Mouse (Mus musculus): ENCODE measurements at regions not wholly inside any gene's neighbourhood (a gene's known extent, or its start where the extent isn't known, plus 50 kb on each side); places are given as distances from the start of the nearest gene placed in this dataset.

DNA sequence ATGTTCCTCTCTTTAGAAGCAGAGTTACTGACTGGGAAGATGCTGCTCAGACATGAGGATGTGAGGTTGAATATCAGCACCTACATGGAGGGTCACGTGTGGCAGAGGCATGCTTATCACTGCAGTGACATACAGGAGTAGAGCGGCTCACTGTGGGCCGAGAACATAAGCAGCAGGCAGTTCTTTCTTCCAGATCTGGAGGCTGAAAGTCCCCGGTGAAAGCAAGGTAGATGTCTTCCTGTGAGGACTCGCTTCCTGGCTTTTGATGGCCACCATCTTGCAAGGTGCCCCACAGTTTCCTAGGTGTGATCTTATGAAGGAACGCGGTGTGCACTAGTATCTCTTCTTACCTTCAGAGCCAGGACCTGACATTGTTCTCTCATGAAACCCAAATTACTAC, 505.5 kb upstream of the Mki67 start:
- no peaks in the 10 kb centered on the region for H3K9me3 ChIP-seq (ENCODE audit: control insufficient read depth, low read length)
- no peaks in the 10 kb centered on the region for H3K27me3 ChIP-seq (ENCODE audit: control insufficient read depth, insufficient read depth, low read depth, low read length)
- no peaks in the 10 kb centered on the region for H3K4me1 ChIP-seq (replicated peaks; ENCODE audit: control insufficient read depth, insufficient read depth, low read length)
- H3K4me2 ChIP-seq (ENCODE audit: low read depth, low read length), result no peak overlapping the region
- no peak overlapping the region for H3K27ac ChIP-seq (ENCODE audit: low read length)
- 85% methylated on average over 7 of the region's 7 CpGs for WGBS
- ATAC-seq (ENCODE audit: low read depth), result no peak
- H3K36me3 ChIP-seq (ENCODE audit: control insufficient read depth, insufficient read depth, low read length), result no peaks in the 10 kb centered on the region
- no peak overlapping the region for H3K9ac ChIP-seq (ENCODE audit: low read length)
- H3K4me3 ChIP-seq (ENCODE audit: low read length), result no peak overlapping the region

DNA sequence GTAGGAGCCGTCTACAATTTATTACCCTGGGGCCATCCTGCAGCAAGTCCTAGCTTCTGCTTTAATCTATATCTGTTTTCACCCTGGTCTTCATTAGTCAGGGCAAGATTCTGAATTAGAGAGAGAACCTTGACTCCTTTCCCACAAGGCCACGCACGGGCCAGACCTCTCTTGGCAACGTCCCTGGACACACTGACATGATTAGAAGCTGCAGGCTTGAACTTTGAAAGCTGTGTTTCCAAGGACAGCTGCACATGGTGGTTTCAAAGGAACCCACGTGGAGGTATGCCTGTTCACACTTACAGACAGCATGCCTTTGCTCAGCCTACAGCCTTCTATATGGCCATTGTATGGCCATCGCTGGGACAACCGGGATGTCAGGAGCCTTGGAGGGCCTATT, 509.9 kb upstream of the Mki67 start:
- H3K27ac ChIP-seq (ENCODE audit: low read length), result no peak overlapping the region
- no peak overlapping the region for H3K9ac ChIP-seq (ENCODE audit: low read length)
- H3K9me3 ChIP-seq (ENCODE audit: control insufficient read depth, low read length), result no peaks in the 10 kb centered on the region
- ATAC-seq (ENCODE audit: low read depth), result no peak
- H3K27me3 ChIP-seq (ENCODE audit: control insufficient read depth, insufficient read depth, low read depth, low read length), result no peaks in the 10 kb centered on the region
- H3K4me3 ChIP-seq (ENCODE audit: low read length), result no peak overlapping the region
- no peak overlapping the region for H3K4me2 ChIP-seq (ENCODE audit: low read depth, low read length)
- no peaks in the 10 kb centered on the region for H3K36me3 ChIP-seq (ENCODE audit: control insufficient read depth, insufficient read depth, low read length)
- no peaks in the 10 kb centered on the region for H3K4me1 ChIP-seq (replicated peaks; ENCODE audit: control insufficient read depth, insufficient read depth, low read length)
- 76% methylated on average over 7 of the region's 7 CpGs for WGBS

DNA sequence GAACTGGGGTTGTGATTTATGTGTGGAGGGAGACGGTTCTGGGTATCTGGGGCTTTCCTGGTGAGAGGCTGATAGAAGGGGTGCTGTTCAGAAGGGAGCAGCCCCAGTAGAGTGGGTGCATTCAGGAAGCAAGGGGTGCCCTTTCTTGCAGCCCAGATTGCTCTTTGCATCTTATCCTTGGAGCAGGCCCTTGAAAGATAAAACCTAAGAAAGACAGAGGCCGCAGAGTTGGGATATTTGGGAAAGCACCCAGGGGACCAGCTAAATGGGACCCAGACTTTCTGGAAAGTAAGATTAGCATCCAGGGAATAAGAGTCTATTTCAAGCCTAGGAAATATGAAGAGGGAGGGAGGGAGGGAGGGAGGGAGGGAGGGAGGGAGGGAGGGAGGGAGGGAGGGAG, 512.2 kb upstream of the Mki67 start:
- Histone ChIP-seq H3K4me2 (ENCODE audit: low read depth, low read length) (no peak overlapping the region), H3K9me3 (ENCODE audit: control insufficient read depth, low read length) (no peaks in the 10 kb centered on the region), H3K36me3 (ENCODE audit: control insufficient read depth, insufficient read depth, low read length) (no peaks in the 10 kb centered on the region), H3K4me3 (ENCODE audit: low read length) (no peak overlapping the region), H3K27ac (ENCODE audit: low read length) (no peak overlapping the region), H3K4me1 (replicated peaks; ENCODE audit: control insufficient read depth, insufficient read depth, low read length) (no peaks in the 10 kb centered on the region), H3K9ac (ENCODE audit: low read length) (no peak overlapping the region), H3K27me3 (ENCODE audit: control insufficient read depth, insufficient read depth, low read depth, low read length) (no peaks in the 10 kb centered on the region)
- ATAC-seq (ENCODE audit: low read depth), result no peak
- WGBS, result 68% methylated on average over 2 of the region's 2 CpGs

DNA sequence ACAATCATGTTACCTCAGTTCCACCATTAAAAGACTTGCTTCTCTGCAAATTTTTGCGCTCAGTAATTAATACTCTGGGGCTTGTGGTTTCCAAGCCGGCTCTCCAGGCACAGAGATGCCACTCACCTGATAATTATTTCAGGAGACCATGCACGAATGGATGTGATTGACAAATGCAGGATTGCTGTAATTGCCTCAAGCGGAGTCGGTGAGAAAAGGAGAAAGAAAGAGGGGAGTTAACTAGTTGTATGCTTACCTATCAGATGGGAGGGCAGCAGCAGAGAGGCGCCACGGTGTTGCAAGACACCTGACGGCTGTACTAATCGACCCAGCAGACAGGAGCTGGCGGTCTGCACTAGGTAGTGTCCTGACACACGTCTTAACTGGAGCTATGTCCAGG, 513.4 kb upstream of the Mki67 start:
- H3K4me3 ChIP-seq (ENCODE audit: low read length), result no peak overlapping the region
- no peaks in the 10 kb centered on the region for H3K27me3 ChIP-seq (ENCODE audit: control insufficient read depth, insufficient read depth, low read depth, low read length)
- WGBS, result 70% methylated on average over 11 of the region's 11 CpGs
- H3K9me3 ChIP-seq (ENCODE audit: control insufficient read depth, low read length), result no peaks in the 10 kb centered on the region
- no peak overlapping the region for H3K9ac ChIP-seq (ENCODE audit: low read length)
- ATAC-seq (ENCODE audit: low read depth), result no peak
- no peaks in the 10 kb centered on the region for H3K4me1 ChIP-seq (replicated peaks; ENCODE audit: control insufficient read depth, insufficient read depth, low read length)
- H3K27ac ChIP-seq (ENCODE audit: low read length), result no peak overlapping the region
- H3K4me2 ChIP-seq (ENCODE audit: low read depth, low read length), result no peak overlapping the region
- H3K36me3 ChIP-seq (ENCODE audit: control insufficient read depth, insufficient read depth, low read length), result no peaks in the 10 kb centered on the region

DNA sequence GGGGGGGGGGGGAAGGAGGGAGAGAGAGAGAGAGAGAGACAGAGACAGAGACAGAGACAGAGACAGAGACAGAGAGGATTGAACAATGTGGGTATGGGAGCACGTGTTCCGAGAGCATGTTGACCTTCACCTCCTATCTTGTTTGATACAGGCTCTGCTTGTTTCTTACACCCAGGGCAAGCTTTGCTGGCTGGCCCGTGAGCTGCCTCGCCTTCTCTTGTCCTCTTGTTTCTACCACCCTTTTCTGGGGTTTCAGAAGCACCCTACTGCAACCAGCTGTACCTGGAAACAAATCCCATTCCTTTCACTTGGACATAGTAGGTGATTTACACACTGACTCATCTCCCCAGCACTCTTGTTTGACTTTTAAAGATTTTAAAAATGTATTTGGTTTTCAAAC, 516.0 kb upstream of the Mki67 start:
- no peak overlapping the region for H3K27ac ChIP-seq (ENCODE audit: low read length)
- H3K36me3 ChIP-seq (ENCODE audit: control insufficient read depth, insufficient read depth, low read length), result no peaks in the 10 kb centered on the region
- no peak overlapping the region for H3K4me3 ChIP-seq (ENCODE audit: low read length)
- H3K27me3 ChIP-seq (ENCODE audit: control insufficient read depth, insufficient read depth, low read depth, low read length), result no peaks in the 10 kb centered on the region
- H3K9me3 ChIP-seq (ENCODE audit: control insufficient read depth, low read length), result no peaks in the 10 kb centered on the region
- 61% methylated on average over 4 of the region's 4 CpGs for WGBS
- no peak overlapping the region for H3K4me2 ChIP-seq (ENCODE audit: low read depth, low read length)
- no peaks in the 10 kb centered on the region for H3K4me1 ChIP-seq (replicated peaks; ENCODE audit: control insufficient read depth, insufficient read depth, low read length)
- H3K9ac ChIP-seq (ENCODE audit: low read length), result no peak overlapping the region
- no peak for ATAC-seq (ENCODE audit: low read depth)

DNA sequence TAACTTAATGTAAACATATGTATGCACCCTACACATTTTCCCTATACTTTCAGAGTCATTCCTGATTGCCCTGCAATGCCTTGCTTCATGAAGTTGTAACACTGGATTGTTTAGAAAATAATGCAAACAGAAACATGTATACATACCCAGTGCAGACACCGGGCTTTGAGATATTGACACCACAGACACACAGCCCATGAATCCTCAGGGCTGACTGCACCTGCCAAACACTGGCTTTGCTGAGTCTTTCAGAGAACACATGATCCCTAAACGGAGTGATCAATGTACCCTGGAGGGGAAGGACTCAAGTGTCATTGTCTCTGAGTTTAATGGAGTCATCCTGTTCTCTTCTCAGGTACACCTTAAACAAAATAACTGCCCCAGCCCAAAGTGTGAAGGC, 519.4 kb upstream of the Mki67 start:
- ATAC-seq (ENCODE audit: low read depth), result no peak
- Histone ChIP-seq H3K27me3 (ENCODE audit: control insufficient read depth, insufficient read depth, low read depth, low read length) (no peaks in the 10 kb centered on the region), H3K9me3 (ENCODE audit: control insufficient read depth, low read length) (no peaks in the 10 kb centered on the region), H3K4me1 (replicated peaks; ENCODE audit: control insufficient read depth, insufficient read depth, low read length) (no peaks in the 10 kb centered on the region), H3K4me3 (ENCODE audit: low read length) (no peak overlapping the region), H3K36me3 (ENCODE audit: control insufficient read depth, insufficient read depth, low read length) (no peaks in the 10 kb centered on the region), H3K27ac (ENCODE audit: low read length) (no peak overlapping the region), H3K4me2 (ENCODE audit: low read depth, low read length) (no peak overlapping the region), H3K9ac (ENCODE audit: low read length) (no peak overlapping the region)
- 53% methylated on average over 2 of the region's 2 CpGs for WGBS

DNA sequence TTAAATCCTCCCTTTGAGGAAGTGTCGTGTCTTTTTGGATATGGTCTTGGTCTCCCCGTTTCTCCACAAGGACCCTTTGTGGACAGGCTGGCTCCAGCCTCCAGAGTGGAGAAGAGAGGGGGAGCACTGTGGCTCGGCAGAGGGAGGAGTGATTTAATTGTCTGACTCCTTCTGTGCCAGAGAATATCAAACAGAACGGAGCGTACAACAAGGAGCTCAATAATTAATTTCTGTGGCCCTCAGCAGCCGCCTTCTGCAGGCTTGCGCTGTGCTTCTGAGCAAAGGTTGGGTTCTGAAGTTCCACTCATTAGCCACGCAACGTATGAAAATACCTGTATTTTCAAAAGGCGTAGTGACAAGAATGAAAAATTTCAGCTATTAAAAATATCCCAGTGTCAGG, 520.2 kb upstream of the Mki67 start:
- no peaks in the 10 kb centered on the region for H3K36me3 ChIP-seq (ENCODE audit: control insufficient read depth, insufficient read depth, low read length)
- H3K4me2 ChIP-seq (ENCODE audit: low read depth, low read length), result no peak overlapping the region
- no peak overlapping the region for H3K9ac ChIP-seq (ENCODE audit: low read length)
- ATAC-seq (ENCODE audit: low read depth), result no peak
- 58% methylated on average over 10 of the region's 10 CpGs for WGBS
- no peak overlapping the region for H3K4me3 ChIP-seq (ENCODE audit: low read length)
- no peaks in the 10 kb centered on the region for H3K4me1 ChIP-seq (replicated peaks; ENCODE audit: control insufficient read depth, insufficient read depth, low read length)
- H3K9me3 ChIP-seq (ENCODE audit: control insufficient read depth, low read length), result no peaks in the 10 kb centered on the region
- H3K27ac ChIP-seq (ENCODE audit: low read length), result no peak overlapping the region
- no peaks in the 10 kb centered on the region for H3K27me3 ChIP-seq (ENCODE audit: control insufficient read depth, insufficient read depth, low read depth, low read length)

DNA sequence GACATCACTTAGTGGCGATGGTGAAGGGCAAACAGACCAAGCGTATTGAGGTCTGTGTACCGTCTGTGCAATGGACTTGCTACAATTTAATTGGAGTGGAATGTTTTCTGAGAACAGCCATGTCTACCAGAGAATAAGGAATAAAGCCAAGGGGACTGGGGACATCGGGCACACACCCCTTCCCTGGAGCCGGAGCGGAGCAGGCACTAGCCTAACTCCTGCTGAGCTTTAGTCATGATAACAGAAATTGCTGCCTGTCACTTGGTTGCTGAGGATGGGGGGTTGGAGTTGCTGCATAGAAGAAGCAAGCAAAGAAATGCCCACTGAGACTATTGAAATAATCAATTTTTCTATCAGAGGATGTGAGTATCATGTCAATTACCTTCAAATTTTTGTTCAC, 549.5 kb upstream of the Mki67 start:
- 63% methylated on average over 6 of the region's 6 CpGs for WGBS
- H3K9ac ChIP-seq (ENCODE audit: low read length), result no peak overlapping the region
- H3K27ac ChIP-seq (ENCODE audit: low read length), result no peak overlapping the region
- no peaks in the 10 kb centered on the region for H3K9me3 ChIP-seq (ENCODE audit: control insufficient read depth, low read length)
- no peak for ATAC-seq (ENCODE audit: low read depth)
- no peaks in the 10 kb centered on the region for H3K27me3 ChIP-seq (ENCODE audit: control insufficient read depth, insufficient read depth, low read depth, low read length)
- no peak overlapping the region for H3K4me2 ChIP-seq (ENCODE audit: low read depth, low read length)
- no peaks in the 10 kb centered on the region for H3K4me1 ChIP-seq (replicated peaks; ENCODE audit: control insufficient read depth, insufficient read depth, low read length)
- no peaks in the 10 kb centered on the region for H3K36me3 ChIP-seq (ENCODE audit: control insufficient read depth, insufficient read depth, low read length)
- no peak overlapping the region for H3K4me3 ChIP-seq (ENCODE audit: low read length)

DNA sequence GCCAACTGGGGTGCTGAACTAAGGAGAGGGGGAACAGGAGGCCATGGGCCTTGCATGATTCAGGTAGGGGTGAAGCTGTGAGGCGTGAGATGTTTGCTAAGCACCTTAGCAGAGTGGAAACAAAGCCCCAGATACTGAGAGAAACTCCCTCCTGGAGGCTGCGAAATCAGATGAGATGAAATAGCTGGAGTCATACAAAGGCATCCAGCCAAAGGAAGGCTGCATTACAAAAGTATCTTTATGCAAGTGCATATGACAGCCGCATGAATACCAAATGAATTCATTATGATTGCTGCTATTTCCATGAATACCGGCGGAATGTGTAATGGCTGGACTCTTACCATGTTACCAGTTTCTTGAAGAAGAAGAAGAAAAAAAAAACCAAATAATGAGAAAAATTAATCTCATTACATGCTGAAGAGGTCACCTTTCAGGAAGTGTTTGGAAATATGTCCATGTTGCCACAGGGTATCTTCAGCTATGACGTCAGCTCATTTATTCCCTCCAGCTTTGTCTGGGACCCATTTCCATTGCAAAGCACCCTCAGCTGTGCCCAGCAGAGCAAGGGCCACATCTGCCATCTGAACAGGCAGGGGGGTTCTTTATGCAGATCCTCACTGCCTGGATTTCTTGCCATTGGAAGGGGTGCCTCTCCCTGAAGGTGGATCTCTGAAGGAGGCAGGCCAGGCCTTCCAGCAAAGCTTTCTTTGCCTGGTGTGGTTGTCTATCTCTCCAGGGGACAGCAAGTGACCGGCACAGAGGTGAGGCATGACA, 551.7 kb upstream of the Mki67 start:
- Histone ChIP-seq H3K4me2 (ENCODE audit: low read depth, low read length) (no peak overlapping the region), H3K27me3 (ENCODE audit: control insufficient read depth, insufficient read depth, low read depth, low read length) (no peaks in the 10 kb centered on the region), H3K4me1 (replicated peaks; ENCODE audit: control insufficient read depth, insufficient read depth, low read length) (no peaks in the 10 kb centered on the region), H3K27ac (ENCODE audit: low read length) (no peak overlapping the region), H3K9ac (ENCODE audit: low read length) (no peak overlapping the region), H3K9me3 (ENCODE audit: control insufficient read depth, low read length) (no peaks in the 10 kb centered on the region), H3K4me3 (ENCODE audit: low read length) (no peak overlapping the region), H3K36me3 (ENCODE audit: control insufficient read depth, insufficient read depth, low read length) (no peaks in the 10 kb centered on the region)
- no peak for ATAC-seq (ENCODE audit: low read depth)
- 78% methylated on average over 7 of the region's 7 CpGs for WGBS

DNA sequence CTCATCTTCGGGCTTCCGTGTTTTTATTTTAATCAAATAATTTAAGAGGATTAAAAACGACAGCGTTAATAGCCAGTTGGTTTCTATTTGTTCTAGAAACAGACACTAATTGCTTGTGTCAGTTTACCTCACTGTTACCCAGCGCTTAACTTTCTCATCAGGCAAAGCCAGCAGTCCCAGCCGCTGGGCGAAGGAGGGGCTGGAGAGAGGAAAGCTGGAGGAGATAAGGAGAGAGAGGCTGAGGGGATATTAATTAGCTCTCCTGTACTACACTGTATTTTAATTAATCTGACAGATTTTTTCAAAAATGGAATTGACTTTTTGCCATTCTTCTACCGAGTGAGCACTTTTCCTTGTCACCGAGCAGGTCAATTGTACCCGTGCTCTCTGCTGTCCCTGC, 559.5 kb upstream of the Mki67 start:
- no peaks in the 10 kb centered on the region for H3K9me3 ChIP-seq (ENCODE audit: control insufficient read depth, low read length)
- 63% methylated on average over 10 of the region's 10 CpGs for WGBS

More for the DNA sequence above, 559.5 kb upstream of the Mki67 start:
- Histone ChIP-seq H3K4me3 (ENCODE audit: low read length) (no peak overlapping the region), H3K36me3 (ENCODE audit: control insufficient read depth, insufficient read depth, low read length) (no peaks in the 10 kb centered on the region), H3K4me2 (ENCODE audit: low read depth, low read length) (no peak overlapping the region), H3K4me1 (replicated peaks; ENCODE audit: control insufficient read depth, insufficient read depth, low read length) (no peaks in the 10 kb centered on the region), H3K27me3 (ENCODE audit: control insufficient read depth, insufficient read depth, low read depth, low read length) (no peaks in the 10 kb centered on the region), H3K9ac (ENCODE audit: low read length) (no peak overlapping the region), H3K27ac (ENCODE audit: low read length) (no peak overlapping the region)
- ATAC-seq (ENCODE audit: low read depth), result no peak
